Mouse (Mus musculus) frontal cortex, postnatal 10 days (tissue): ENCODE results near the gene 1700018G05Rik.
"Not testable (repeated sequence)": the region's sequence is repeated elsewhere in the genome, so short reads cannot be mapped to it uniquely, and the experiment has no call there.

Experiments used
- DNase-seq, 2 experiments: peaks; one replicate each; pipeline ENCODE4 v3.0.0; 2022; ENCODE audit warnings: low spot score in 2 of 2, mixed read lengths in 1 of 2

Gene 1700018G05Rik

GRCm38 (mm10) chrX:102928072-102928471 is at the start of gene 1700018G05Rik:
Gene 1700018G05Rik, plus strand, starts transcription at chrX:102928372.
- DNase-seq = not testable (repeated sequence)

GRCm38 (mm10) chrX:102908587-102908986 is 19.6 kb upstream of the 1700018G05Rik start, which contains the start of the genes Dmrtc1a and 1700011M02Rik:
Gene Dmrtc1a, minus strand, starts transcription at chrX:102908687.
Gene 1700011M02Rik, plus strand, starts transcription at chrX:102908905.
- DNase-seq = not testable (repeated sequence)

GRCm38 (mm10) chrX:102914823-102915222 is 13.3 kb upstream of the 1700018G05Rik start:
- not testable (repeated sequence) for DNase-seq

GRCm38 (mm10) chrX:102926707-102927106 is 1.5 kb upstream of the 1700018G05Rik start:
- DNase-seq = peak in 1 of 2 experiments; percentile 16

- DNase-seq = no peak
These were observed 4.9 kb downstream of the 1700018G05Rik start for GRCm38 (mm10) chrX:102932992-102933570.

- peak; percentile 31 to 43 for DNase-seq
These were observed 5.6 kb downstream of the 1700018G05Rik start for GRCm38 (mm10) chrX:102933571-102934394.

GRCm38 (mm10) chrX:102934395-102934764 is 6.2 kb downstream of the 1700018G05Rik start:
- no peak for DNase-seq

- no peak for DNase-seq
These were observed 8.6 kb downstream of the 1700018G05Rik start for GRCm38 (mm10) chrX:102936743-102937142.

- not testable (repeated sequence) for DNase-seq
These were observed 22.0 kb downstream of the 1700018G05Rik start for GRCm38 (mm10) chrX:102950136-102950535.

GRCm38 (mm10) chrX:102958917-102959316 is 30.7 kb downstream of the 1700018G05Rik start:
- DNase-seq = no peak

GRCm38 (mm10) chrX:102960581-102960980 is 32.4 kb downstream of the 1700018G05Rik start:
- DNase-seq = no peak
